Mouse (Mus musculus): Measurements from ENCODE around the gene Fkbp5. TPM values are rescaled to one million over a fixed set of nuclear protein-coding genes. Genes with fewer than 3 reads are reported as not detected.

Gene Fkbp5
- polyA plus RNA-seq, 1 experiment from 2014 or later: 36.5 TPM

GRCm38 (mm10) chr17:28514555-28514954 lies 2.8 kb downstream of the Fkbp5 start:
- Histone ChIP-seq H3K9ac (no peak overlapping the region), H3K27me3 (no peaks in the 10 kb centered on the region), H3K36me3 (no peaks in the 10 kb centered on the region), H3K4me2 (replicated peaks) (no peak overlapping the region), H3K9me3 (replicated peaks) (no peaks in the 10 kb centered on the region), H3K4me1 (peaks cover 53% of the 10 kb centered on the region), H3K4me3 (replicated peaks) (no peak overlapping the region), H3K27ac (replicated peaks) (no peak overlapping the region)
- no peak for ATAC-seq (ENCODE audit: insufficient number of reproducible peaks, low FRiP score, low TSS enrichment, low read depth)
- WGBS: 73% methylated on average over 5 of the region's 5 CpGs

DNA sequence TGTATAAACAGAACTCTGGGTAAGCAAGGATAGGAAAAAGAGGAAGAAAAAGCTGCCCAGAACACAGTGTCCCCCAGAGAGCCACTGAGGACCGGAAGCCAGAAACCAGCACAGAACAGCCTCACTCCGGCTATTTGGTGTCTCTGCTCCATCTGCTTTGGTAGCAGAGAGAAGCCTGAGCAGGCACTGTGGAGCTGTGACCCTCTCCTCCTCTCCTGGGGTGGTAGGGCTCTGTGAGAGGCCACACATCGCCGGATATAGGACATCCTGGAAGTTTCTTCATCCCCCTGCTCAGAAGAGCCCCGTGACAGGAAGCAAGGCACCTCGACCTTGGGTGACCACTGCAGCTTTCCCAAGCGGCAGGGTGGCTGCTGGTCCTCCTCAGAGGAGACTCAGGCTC lies 3.5 kb downstream of the Fkbp5 start:
- Histone ChIP-seq H3K4me1 (peaks cover 50% of the 10 kb centered on the region), H3K27ac (replicated peaks) (0 out of 2 replicates have a peak overlapping the region, but pooled peaks have one; percentile 22), H3K36me3 (no peaks in the 10 kb centered on the region), H3K4me2 (replicated peaks) (no peak overlapping the region), H3K9me3 (replicated peaks) (no peaks in the 10 kb centered on the region), H3K27me3 (no peaks in the 10 kb centered on the region), H3K4me3 (replicated peaks) (no peak overlapping the region), H3K9ac (no peak overlapping the region)
- 61% methylated on average over 7 of the region's 7 CpGs for WGBS
- ATAC-seq (ENCODE audit: insufficient number of reproducible peaks, low FRiP score, low TSS enrichment, low read depth): no peak

GRCm38 (mm10) chr17:28513337-28513736 lies 4.0 kb downstream of the Fkbp5 start:
- Histone ChIP-seq H3K9ac (no peak overlapping the region), H3K27me3 (no peaks in the 10 kb centered on the region), H3K4me2 (replicated peaks) (no peak overlapping the region), H3K36me3 (no peaks in the 10 kb centered on the region), H3K9me3 (replicated peaks) (no peaks in the 10 kb centered on the region), H3K27ac (replicated peaks) (no peak overlapping the region), H3K4me3 (replicated peaks) (no peak overlapping the region), H3K4me1 (peaks cover 45% of the 10 kb centered on the region)
- no peak for ATAC-seq (ENCODE audit: insufficient number of reproducible peaks, low FRiP score, low TSS enrichment, low read depth)
- 72% methylated on average over 1 of the region's 1 CpGs for WGBS

DNA sequence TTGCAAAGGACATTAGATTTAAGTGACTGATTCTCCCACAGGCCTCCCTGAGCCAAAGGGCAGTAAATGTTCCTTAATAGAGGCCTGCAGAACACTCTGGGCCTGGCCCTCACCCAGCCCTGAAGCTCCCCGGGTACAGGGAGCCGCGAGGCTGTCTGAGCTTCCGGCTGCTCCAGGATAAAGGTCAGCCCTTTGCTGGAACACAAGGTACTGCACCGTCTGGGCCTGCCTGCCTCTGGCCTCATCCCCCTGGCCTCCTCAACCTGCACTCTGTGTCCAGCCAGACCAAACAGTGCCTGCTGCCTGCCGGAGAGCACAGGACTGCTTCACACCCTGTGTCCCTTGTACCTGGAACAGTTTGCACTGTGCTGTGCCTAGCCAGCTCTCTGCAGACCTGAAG lies 4.6 kb downstream of the Fkbp5 start:
- 38% methylated on average over 6 of the region's 6 CpGs for WGBS
- Histone ChIP-seq H3K9me3 (replicated peaks) (no peaks in the 10 kb centered on the region), H3K4me3 (replicated peaks) (no peak overlapping the region), H3K36me3 (no peaks in the 10 kb centered on the region), H3K27me3 (no peaks in the 10 kb centered on the region), H3K9ac (no peak overlapping the region), H3K4me2 (replicated peaks) (no peak overlapping the region), H3K4me1 (peaks cover 39% of the 10 kb centered on the region), H3K27ac (replicated peaks) (peak overlapping the region; percentile 1; the same call in 1 of the 2 replicates)
- ATAC-seq (ENCODE audit: insufficient number of reproducible peaks, low FRiP score, low TSS enrichment, low read depth): no peak

- no peaks in the 10 kb centered on the region for H3K36me3 ChIP-seq
- no peak for ATAC-seq (ENCODE audit: insufficient number of reproducible peaks, low FRiP score, low TSS enrichment, low read depth)
- no peaks in the 10 kb centered on the region for H3K27me3 ChIP-seq
- H3K27ac ChIP-seq (replicated peaks): 0 out of 2 replicates have a peak overlapping the region, but pooled peaks have one; percentile 1
- no peak overlapping the region for H3K4me2 ChIP-seq (replicated peaks)
- WGBS: 26% methylated on average over 9 of the region's 9 CpGs
- H3K9me3 ChIP-seq (replicated peaks): no peaks in the 10 kb centered on the region
- H3K9ac ChIP-seq: no peak overlapping the region
- H3K4me3 ChIP-seq (replicated peaks): no peak overlapping the region
- H3K4me1 ChIP-seq: peaks cover 39% of the 10 kb centered on the region
Observed at GRCm38 (mm10) chr17:28511616-28512541, 5.4 kb downstream of the Fkbp5 start.

DNA sequence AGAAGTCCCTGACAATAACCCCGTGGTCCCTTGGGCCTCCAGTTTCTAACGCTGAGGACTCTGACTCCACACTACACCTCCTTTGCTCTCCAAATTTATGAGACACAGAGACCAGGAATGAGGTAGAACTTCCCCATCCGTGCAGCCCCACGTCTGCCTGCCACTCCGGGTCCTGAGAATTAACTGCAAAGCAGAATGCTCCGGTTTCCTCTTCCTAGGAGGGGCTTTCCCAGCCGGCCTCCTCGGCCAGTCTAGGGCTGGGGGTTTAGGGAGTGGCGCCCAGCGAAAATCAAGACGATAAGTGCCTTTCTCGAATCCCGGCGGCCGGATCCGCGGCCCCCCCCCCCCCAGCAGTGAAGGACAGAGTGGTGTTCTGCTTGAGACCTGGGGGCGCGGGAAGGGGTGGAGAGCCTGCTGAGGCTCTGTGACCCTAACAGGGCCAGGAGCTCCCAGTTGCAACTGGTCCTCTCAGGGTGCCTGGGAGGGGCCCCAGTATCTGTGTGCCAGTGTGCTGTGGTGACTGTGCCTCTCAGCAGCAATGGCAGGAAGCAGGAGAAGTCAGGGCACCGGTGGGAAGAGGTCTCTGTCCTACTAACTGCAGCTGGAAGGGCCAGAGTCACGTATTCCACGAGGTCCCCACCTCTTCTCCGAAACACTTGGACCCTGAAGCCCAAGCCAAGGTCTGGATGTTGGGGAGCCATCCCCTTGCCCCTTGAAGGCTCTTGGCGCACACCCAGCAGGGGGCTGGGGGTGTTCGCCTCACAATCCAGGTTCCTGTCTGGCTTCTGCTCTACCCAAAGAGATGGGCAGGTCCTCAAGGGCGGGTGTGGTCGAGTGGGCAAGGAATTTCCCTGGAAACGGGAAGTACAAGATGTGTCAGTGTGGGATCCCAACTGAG lies 6.6 kb downstream of the Fkbp5 start:
- 4% methylated on average over 28 of the region's 28 CpGs for WGBS
- no peak overlapping the region for H3K27ac ChIP-seq (replicated peaks)

GRCm38 (mm10) chr17:28507496-28507895 lies 9.8 kb downstream of the Fkbp5 start:
- no peak for ATAC-seq (ENCODE audit: insufficient number of reproducible peaks, low FRiP score, low TSS enrichment, low read depth)
- no peak overlapping the region for H3K27ac ChIP-seq (replicated peaks)

More for the DNA sequence above, 6.6 kb downstream of the Fkbp5 start:
- ATAC-seq (ENCODE audit: insufficient number of reproducible peaks, low FRiP score, low TSS enrichment, low read depth): peak; percentile 32
- Histone ChIP-seq H3K4me3 (replicated peaks) (peak overlapping the region; percentile 22), H3K4me2 (replicated peaks) (peak overlapping the region; percentile 50), H3K27me3 (no peaks in the 10 kb centered on the region), H3K9me3 (replicated peaks) (no peaks in the 10 kb centered on the region), H3K4me1 (peaks cover 31% of the 10 kb centered on the region), H3K36me3 (no peaks in the 10 kb centered on the region), H3K9ac (no peak overlapping the region)

DNA sequence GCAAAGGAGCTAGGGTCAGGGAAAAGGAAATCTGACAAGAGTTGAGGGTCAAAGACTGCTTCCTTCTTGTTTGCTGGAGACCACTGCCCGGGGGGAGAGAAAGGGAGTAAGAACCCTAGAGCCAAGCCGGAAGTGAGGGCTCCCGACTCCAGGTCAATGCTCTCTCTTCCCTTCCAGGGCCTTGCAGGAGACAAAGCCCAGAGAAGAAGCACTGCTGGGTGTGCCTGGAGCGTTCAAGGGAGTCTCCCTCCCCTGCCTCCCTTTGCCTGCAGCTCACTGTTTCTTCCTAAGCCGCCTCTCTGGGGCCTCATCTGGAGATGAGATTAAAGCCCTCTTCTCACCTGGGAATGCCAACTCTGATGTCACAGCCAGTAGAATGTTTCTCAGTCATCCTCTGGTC lies 10.4 kb downstream of the Fkbp5 start:
- Histone ChIP-seq H3K9me3 (replicated peaks) (no peaks in the 10 kb centered on the region), H3K4me2 (replicated peaks) (no peak overlapping the region), H3K27me3 (no peaks in the 10 kb centered on the region), H3K4me3 (replicated peaks) (no peak overlapping the region), H3K9ac (no peak overlapping the region), H3K4me1 (peaks cover 23% of the 10 kb centered on the region), H3K36me3 (no peaks in the 10 kb centered on the region), H3K27ac (replicated peaks) (no peak overlapping the region)
- no peak for ATAC-seq (ENCODE audit: insufficient number of reproducible peaks, low FRiP score, low TSS enrichment, low read depth)
- WGBS: 28% methylated on average over 5 of the region's 5 CpGs

More at GRCm38 (mm10) chr17:28507496-28507895, 9.8 kb downstream of the Fkbp5 start:
- Histone ChIP-seq H3K36me3 (no peaks in the 10 kb centered on the region), H3K9me3 (replicated peaks) (no peaks in the 10 kb centered on the region), H3K4me1 (peaks cover 29% of the 10 kb centered on the region), H3K4me2 (replicated peaks) (no peak overlapping the region), H3K9ac (no peak overlapping the region), H3K27me3 (no peaks in the 10 kb centered on the region), H3K4me3 (replicated peaks) (no peak overlapping the region)
- WGBS: 38% methylated on average over 5 of the region's 5 CpGs

GRCm38 (mm10) chr17:28505591-28505990 lies 11.7 kb downstream of the Fkbp5 start:
- no peaks in the 10 kb centered on the region for H3K36me3 ChIP-seq
- H3K27ac ChIP-seq (replicated peaks): no peak overlapping the region
- WGBS: 68% methylated on average over 4 of the region's 4 CpGs
- H3K4me1 ChIP-seq: peaks cover 18% of the 10 kb centered on the region
- no peaks in the 10 kb centered on the region for H3K9me3 ChIP-seq (replicated peaks)
- no peaks in the 10 kb centered on the region for H3K27me3 ChIP-seq
- no peak for ATAC-seq (ENCODE audit: insufficient number of reproducible peaks, low FRiP score, low TSS enrichment, low read depth)
- H3K4me2 ChIP-seq (replicated peaks): no peak overlapping the region
- H3K4me3 ChIP-seq (replicated peaks): no peak overlapping the region
- H3K9ac ChIP-seq: no peak overlapping the region

GRCm38 (mm10) chr17:28504182-28504581 lies 13.1 kb downstream of the Fkbp5 start:
- Histone ChIP-seq H3K9me3 (replicated peaks) (no peaks in the 10 kb centered on the region), H3K4me2 (replicated peaks) (no peak overlapping the region), H3K27ac (replicated peaks) (no peak overlapping the region), H3K4me1 (peaks cover 13% of the 10 kb centered on the region), H3K27me3 (no peaks in the 10 kb centered on the region), H3K4me3 (replicated peaks) (no peak overlapping the region), H3K9ac (no peak overlapping the region), H3K36me3 (no peaks in the 10 kb centered on the region)
- 73% methylated on average over 6 of the region's 6 CpGs for WGBS
- ATAC-seq (ENCODE audit: insufficient number of reproducible peaks, low FRiP score, low TSS enrichment, low read depth): no peak

- Histone ChIP-seq H3K4me2 (replicated peaks) (no peak overlapping the region), H3K4me1 (peaks cover 8% of the 10 kb centered on the region), H3K4me3 (replicated peaks) (no peak overlapping the region), H3K36me3 (no peaks in the 10 kb centered on the region), H3K27ac (replicated peaks) (no peak overlapping the region), H3K27me3 (no peaks in the 10 kb centered on the region), H3K9ac (no peak overlapping the region), H3K9me3 (replicated peaks) (no peaks in the 10 kb centered on the region)
- WGBS: 60% methylated on average over 7 of the region's 7 CpGs
- no peak for ATAC-seq (ENCODE audit: insufficient number of reproducible peaks, low FRiP score, low TSS enrichment, low read depth)
Observed at GRCm38 (mm10) chr17:28502196-28502821, 15.0 kb downstream of the Fkbp5 start.
